Mouse (Mus musculus) liver, embryonic 14.5 days (tissue): ENCODE results near the gene Shmt1. TPM values are rescaled to one million over a fixed set of nuclear protein-coding genes. Genes with fewer than 3 reads are reported as not detected.

Experiments used
- ATAC-seq: fragments of 200-750 bp; cut with Nextera tagmentation; 2 replicates; pipeline ENCODE4 v1.8.0; 2017; ENCODE audit warnings: moderate number of reproducible peaks, mild to moderate bottlenecking, moderate library complexity; ENCODE audit not compliant: insufficient read depth
- DNase-seq, 3 experiments: peaks; one replicate each; pipeline ENCODE4 v3.0.0-alpha.2; 2012 to 2013; ENCODE audit warnings: low read depth in 3 of 3, low spot score in 3 of 3
- H3K27ac ChIP-seq: fragments of 300-500 bp; sonication (generic); 2 replicates; pipeline ENCODE4 v1.5.1; 2014; ENCODE audit warnings: moderate library complexity, mild to moderate bottlenecking, control low read depth, inconsistent platforms
- H3K27me3 ChIP-seq: fragments of 300-500 bp; sonication (generic); 2 replicates; pipeline ENCODE4 v1.6.1; 2014; ENCODE audit warnings: mild to moderate bottlenecking, low read length, moderate library complexity; ENCODE audit not compliant: control insufficient read depth, insufficient read depth
- H3K36me3 ChIP-seq: fragments of 300-500 bp; sonication (generic); replicated peaks from 2 replicates; pipeline ENCODE4 v1.6.1; 2014; ENCODE audit warnings: low read depth; ENCODE audit not compliant: control insufficient read depth, insufficient read depth
- H3K4me1 ChIP-seq, 2 experiments: fragments of 200-500 bp in 1 of 2; fragments of 300-500 bp in 1 of 2; sonication (generic) in 1 of 2; replicated peaks; 2 replicates each; pipeline ENCODE4 v1.6.1; 2012 to 2014; ENCODE audit warnings: antibody characterized with exemption in 1 of 2, inconsistent platforms in 1 of 2, low read length in 1 of 2; ENCODE audit not compliant: control insufficient read depth in 2 of 2, insufficient read depth in 2 of 2
- H3K4me2 ChIP-seq: fragments of 300-500 bp; sonication (generic); 2 replicates; pipeline ENCODE4 v1.6.1; 2014; ENCODE audit warnings: low read depth, mild to moderate bottlenecking, control low read depth, moderate library complexity
- H3K4me3 ChIP-seq, 2 experiments: fragments of 200-500 bp in 1 of 2; fragments of 300-500 bp in 1 of 2; sonication (generic) in 1 of 2; 2 replicates each; pipeline ENCODE4 v1.5.1; 2012 to 2014; ENCODE audit warnings: low read depth in 2 of 2, low read length in 2 of 2, mild to moderate bottlenecking in 2 of 2, control low read depth in 1 of 2, inconsistent platforms in 1 of 2, moderate library complexity in 1 of 2; ENCODE audit not compliant: insufficient read depth in 1 of 2
- H3K9ac ChIP-seq: fragments of 300-500 bp; sonication (generic); replicated peaks from 2 replicates; pipeline ENCODE4 v1.6.1; 2014; ENCODE audit warnings: mild to moderate bottlenecking, control low read depth, moderate library complexity
- H3K9me3 ChIP-seq: fragments of 300-500 bp; sonication (generic); 2 replicates; pipeline ENCODE4 v1.6.1; 2016; ENCODE audit warnings: low read length, mixed read lengths; ENCODE audit not compliant: control insufficient read depth
- CTCF ChIP-seq: IDR thresholded peaks from 2 replicates; pipeline ENCODE4 v1.5.1; 2016; ENCODE audit warnings: antibody characterized with exemption, low read depth, control low read depth
- EP300 ChIP-seq: IDR thresholded peaks from 2 replicates; pipeline ENCODE4 v1.6.1; 2016; ENCODE audit warnings: antibody characterized with exemption, low read depth
- WGBS: fragments of 180-500 bp; shearing (Covaris S2); extraction: QIAGEN DNeasy Blood & Tissue Kit; methylation state at CpG from one replicate; pipeline ENCODE4 v1.1.7; 2014; ENCODE audit not compliant: insufficient replicate concordance; 5-methylcytosine and 5-hydroxymethylcytosine counted together
- polyA plus RNA-seq, 2 experiments: library from polyadenylated mRNA; depleted of rRNA in 1 of 2; stranded (reverse) in 1 of 2; unstranded in 1 of 2; fragments of >200 nt; fragmentation: Nextera tagmentation in 1 of 2; extraction: Ambion mirVana in 1 of 2; gene quantifications; 2 replicates each; pipeline versions ENCODE4 v1.2.1 to v1.2.3; 2012 to 2014

Shmt1 gene
- polyA plus RNA-seq, 2 experiments, result 26.9 to 34.2 TPM

GRCm38 (mm10) chr11:60826700-60827099, 15.2 kb upstream of the Shmt1 start:
- Histone ChIP-seq H3K27ac (no peak overlapping the region), H3K36me3 (no peaks in the 10 kb centered on the region), H3K9me3 (no peaks in the 10 kb centered on the region), H3K4me3 (no peak overlapping the region), H3K4me2 (no peak overlapping the region), H3K9ac (no peak overlapping the region), H3K27me3 (no peaks in the 10 kb centered on the region), H3K4me1 (peaks cover 5 to 8% of the 10 kb centered on the region in 2 experiments; a peak in 3 of 4 replicates)
- TF ChIP-seq EP300, result no peak
- TF ChIP-seq CTCF, result no peak
- no peak for DNase-seq
- ATAC-seq, result no peak
- WGBS, result 28% methylated on average over 1 of the region's 1 CpGs

GRCm38 (mm10) chr11:60825191-60825590, 13.7 kb upstream of the Shmt1 start:
- Histone ChIP-seq H3K27ac (no peak overlapping the region), H3K4me1 (peaks cover 0 to 4% of the 10 kb centered on the region in 2 experiments; a peak in 1 of 4 replicates), H3K4me2 (no peak overlapping the region), H3K9me3 (no peaks in the 10 kb centered on the region), H3K4me3 (no peak overlapping the region), H3K27me3 (no peaks in the 10 kb centered on the region), H3K36me3 (no peaks in the 10 kb centered on the region), H3K9ac (no peak overlapping the region)
- no peak for DNase-seq
- TF ChIP-seq CTCF (no peak), EP300 (no peak)
- WGBS, result 61% methylated on average over 3 of the region's 3 CpGs
- peak; percentile 39; the same call in 1 of the 2 replicates for ATAC-seq

- ATAC-seq (no peak), DNase-seq (no peak)
- Histone ChIP-seq H3K27ac (no peak overlapping the region), H3K9me3 (no peaks in the 10 kb centered on the region), H3K4me3 (no peak overlapping the region), H3K36me3 (no peaks in the 10 kb centered on the region), H3K27me3 (no peaks in the 10 kb centered on the region), H3K4me1 (peaks cover 0 to 3% of the 10 kb centered on the region in 2 experiments; a peak in 1 of 4 replicates), H3K9ac (no peak overlapping the region), H3K4me2 (no peak overlapping the region)
- TF ChIP-seq CTCF (no peak), EP300 (no peak)
- 37% methylated on average over 2 of the region's 2 CpGs for WGBS
Observed at GRCm38 (mm10) chr11:60823771-60824170, 12.3 kb upstream of the Shmt1 start.

- H3K4me3 ChIP-seq, result no peak overlapping the region
- H3K27me3 ChIP-seq, result no peaks in the 10 kb centered on the region
- WGBS, result 51% methylated on average over 5 of the region's 5 CpGs
- H3K9me3 ChIP-seq, result no peaks in the 10 kb centered on the region
- no peak overlapping the region for H3K4me2 ChIP-seq
- no peak overlapping the region for H3K9ac ChIP-seq
- H3K36me3 ChIP-seq, result no peaks in the 10 kb centered on the region
- no peak for ATAC-seq
- TF ChIP-seq EP300 (no peak), CTCF (no peak)
- no peak overlapping the region for H3K27ac ChIP-seq
- H3K4me1 ChIP-seq, result 0 out of 4 replicates have a peak, but pooled peaks cover 0 to under 1% of the 10 kb centered on the region in 2 experiments
- no peak for DNase-seq
Observed at GRCm38 (mm10) chr11:60816398-60816797, 4.9 kb upstream of the Shmt1 start.

- Histone ChIP-seq H3K4me2 (peak overlapping the region; percentile 61), H3K27ac (no peak overlapping the region), H3K36me3 (no peaks in the 10 kb centered on the region), H3K9ac (peak overlapping the region; percentile 43), H3K4me1 (peaks cover 6 to 17% of the 10 kb centered on the region in 2 experiments), H3K4me3 (peak overlapping the region; percentile 53 to 63), H3K9me3 (no peaks in the 10 kb centered on the region), H3K27me3 (no peaks in the 10 kb centered on the region)
- DNase-seq (peak; percentile 75 to 82 (median 80)), ATAC-seq (peak; percentile 93)
- TF ChIP-seq CTCF (no peak), EP300 (0 out of 2 replicates have a peak, but pooled peaks have one; percentile 2)
- WGBS, result 0% methylated on average over 29 of the region's 29 CpGs
Observed at GRCm38 (mm10) chr11:60811054-60811460, 461 bp downstream of the Shmt1 start.
